Mouse (Mus musculus): ENCODE results near the gene Ddx56. TPM values are rescaled to one million over a fixed set of nuclear protein-coding genes. Genes with fewer than 3 reads are reported as not detected.

Ddx56 gene
- polyA plus RNA-seq, 1 experiment from 2014 or later, result 96.3 TPM

GRCm38 (mm10) chr11:6294632-6295031 is 27.1 kb upstream of the Ddx56 start:
- H3K4me1 ChIP-seq (ENCODE audit: control insufficient read depth, insufficient read depth, low read length), result peaks cover 5% of the 10 kb centered on the region; the same call in 1 of the 2 replicates
- H3K27ac ChIP-seq (ENCODE audit: low read length), result no peak overlapping the region
- H3K27me3 ChIP-seq (ENCODE audit: control insufficient read depth, insufficient read depth, low read length), result no peaks in the 10 kb centered on the region
- no peak overlapping the region for H3K4me3 ChIP-seq (ENCODE audit: low read depth, low read length)
- H3K36me3 ChIP-seq (ENCODE audit: control insufficient read depth, insufficient read depth, low read length), result peaks cover 22% of the 10 kb centered on the region
- H3K4me2 ChIP-seq (replicated peaks; ENCODE audit: low read depth, low read length), result no peak overlapping the region
- 86% methylated on average over 4 of the region's 4 CpGs for WGBS
- no peaks in the 10 kb centered on the region for H3K9me3 ChIP-seq (ENCODE audit: control insufficient read depth, low read depth, low read length)
- no peak overlapping the region for H3K9ac ChIP-seq (replicated peaks; ENCODE audit: low read depth, low read length)
- ATAC-seq (ENCODE audit: insufficient number of reproducible peaks, insufficient read depth, low FRiP score, low read depth), result no peak

- H3K4me2 ChIP-seq (replicated peaks; ENCODE audit: low read depth, low read length), result no peak overlapping the region
- no peak for ATAC-seq (ENCODE audit: insufficient number of reproducible peaks, insufficient read depth, low FRiP score, low read depth)
- no peak overlapping the region for H3K4me3 ChIP-seq (ENCODE audit: low read depth, low read length)
- no peaks in the 10 kb centered on the region for H3K27me3 ChIP-seq (ENCODE audit: control insufficient read depth, insufficient read depth, low read length)
- no peak overlapping the region for H3K27ac ChIP-seq (ENCODE audit: low read length)
- H3K9me3 ChIP-seq (ENCODE audit: control insufficient read depth, low read depth, low read length), result no peaks in the 10 kb centered on the region
- H3K36me3 ChIP-seq (ENCODE audit: control insufficient read depth, insufficient read depth, low read length), result peaks cover 15% of the 10 kb centered on the region
- H3K4me1 ChIP-seq (ENCODE audit: control insufficient read depth, insufficient read depth, low read length), result peaks cover 5% of the 10 kb centered on the region; the same call in 1 of the 2 replicates
- 94% methylated on average over 2 of the region's 2 CpGs for WGBS
- H3K9ac ChIP-seq (replicated peaks; ENCODE audit: low read depth, low read length), result no peak overlapping the region
Observed at GRCm38 (mm10) chr11:6293601-6294000, 26.0 kb upstream of the Ddx56 start.

GRCm38 (mm10) chr11:6292988-6293349 is 25.4 kb upstream of the Ddx56 start:
- no peaks in the 10 kb centered on the region for H3K27me3 ChIP-seq (ENCODE audit: control insufficient read depth, insufficient read depth, low read length)
- H3K36me3 ChIP-seq (ENCODE audit: control insufficient read depth, insufficient read depth, low read length), result peaks cover 9% of the 10 kb centered on the region
- WGBS, result 88% methylated on average over 4 of the region's 4 CpGs
- no peaks in the 10 kb centered on the region for H3K9me3 ChIP-seq (ENCODE audit: control insufficient read depth, low read depth, low read length)
- peaks cover 5% of the 10 kb centered on the region; the same call in 1 of the 2 replicates for H3K4me1 ChIP-seq (ENCODE audit: control insufficient read depth, insufficient read depth, low read length)
- H3K27ac ChIP-seq (ENCODE audit: low read length), result no peak overlapping the region
- peak overlapping the region; percentile 61 for H3K4me2 ChIP-seq (replicated peaks; ENCODE audit: low read depth, low read length)
- H3K4me3 ChIP-seq (ENCODE audit: low read depth, low read length), result peak overlapping the region; percentile 53
- H3K9ac ChIP-seq (replicated peaks; ENCODE audit: low read depth, low read length), result 0 out of 2 replicates have a peak overlapping the region, but pooled peaks have one; percentile 25
- ATAC-seq (ENCODE audit: insufficient number of reproducible peaks, insufficient read depth, low FRiP score, low read depth), result no peak

- Histone ChIP-seq H3K9me3 (ENCODE audit: control insufficient read depth, low read depth, low read length) (no peaks in the 10 kb centered on the region), H3K4me1 (ENCODE audit: control insufficient read depth, insufficient read depth, low read length) (peaks cover 5% of the 10 kb centered on the region; the same call in 1 of the 2 replicates), H3K27ac (ENCODE audit: low read length) (peak overlapping the region; percentile 67), H3K36me3 (ENCODE audit: control insufficient read depth, insufficient read depth, low read length) (peaks cover 4% of the 10 kb centered on the region; the same call in 1 of the 2 replicates), H3K27me3 (ENCODE audit: control insufficient read depth, insufficient read depth, low read length) (no peaks in the 10 kb centered on the region), H3K4me2 (replicated peaks; ENCODE audit: low read depth, low read length) (peak overlapping the region; percentile 61), H3K9ac (replicated peaks; ENCODE audit: low read depth, low read length) (peak overlapping the region; percentile 25), H3K4me3 (ENCODE audit: low read depth, low read length) (peak overlapping the region; percentile 53)
- peak; percentile 70 for ATAC-seq (ENCODE audit: insufficient number of reproducible peaks, insufficient read depth, low FRiP score, low read depth)
- WGBS, result 13% methylated on average over 33 of the region's 33 CpGs
Observed at GRCm38 (mm10) chr11:6292116-6292987, 24.8 kb upstream of the Ddx56 start.

GRCm38 (mm10) chr11:6291401-6292115 is 24.0 kb upstream of the Ddx56 start, which contains the start of gene Ogdh:
Gene Ogdh, plus strand, starts transcription at chr11:6291633.
- Histone ChIP-seq H3K4me3 (ENCODE audit: low read depth, low read length) (peak within 1 kb of the TSS; percentile 53), H3K9ac (replicated peaks; ENCODE audit: low read depth, low read length) (peak within 1 kb of the TSS; percentile 25), H3K4me1 (ENCODE audit: control insufficient read depth, insufficient read depth, low read length) (peaks cover 5% of the 10 kb centered on the region; the same call in 1 of the 2 replicates), H3K36me3 (ENCODE audit: control insufficient read depth, insufficient read depth, low read length) (no peaks in the 10 kb centered on the region), H3K9me3 (ENCODE audit: control insufficient read depth, low read depth, low read length) (no peaks in the 10 kb centered on the region), H3K27me3 (ENCODE audit: control insufficient read depth, insufficient read depth, low read length) (no peaks in the 10 kb centered on the region), H3K27ac (ENCODE audit: low read length) (peak within 1 kb of the TSS; percentile 67), H3K4me2 (replicated peaks; ENCODE audit: low read depth, low read length) (peak within 1 kb of the TSS; percentile 61)
- ATAC-seq (ENCODE audit: insufficient number of reproducible peaks, insufficient read depth, low FRiP score, low read depth), result peak; percentile 97
- under 1% methylated on average over 77 of the region's 77 CpGs for WGBS

- ATAC-seq (ENCODE audit: insufficient number of reproducible peaks, insufficient read depth, low FRiP score, low read depth), result no peak
- Histone ChIP-seq H3K4me3 (ENCODE audit: low read depth, low read length) (peak overlapping the region; percentile 53), H3K4me2 (replicated peaks; ENCODE audit: low read depth, low read length) (peak overlapping the region; percentile 59), H3K4me1 (ENCODE audit: control insufficient read depth, insufficient read depth, low read length) (peaks cover 5% of the 10 kb centered on the region; the same call in 1 of the 2 replicates), H3K27ac (ENCODE audit: low read length) (no peak overlapping the region), H3K9ac (replicated peaks; ENCODE audit: low read depth, low read length) (peak overlapping the region; percentile 25), H3K27me3 (ENCODE audit: control insufficient read depth, insufficient read depth, low read length) (no peaks in the 10 kb centered on the region), H3K9me3 (ENCODE audit: control insufficient read depth, low read depth, low read length) (no peaks in the 10 kb centered on the region), H3K36me3 (ENCODE audit: control insufficient read depth, insufficient read depth, low read length) (no peaks in the 10 kb centered on the region)
- 35% methylated on average over 3 of the region's 3 CpGs for WGBS
Observed at GRCm38 (mm10) chr11:6290883-6291282, 23.3 kb upstream of the Ddx56 start.

- H3K9me3 ChIP-seq (ENCODE audit: control insufficient read depth, low read depth, low read length), result no peaks in the 10 kb centered on the region
- H3K27ac ChIP-seq (ENCODE audit: low read length), result no peak overlapping the region
- no peak overlapping the region for H3K9ac ChIP-seq (replicated peaks; ENCODE audit: low read depth, low read length)
- H3K4me3 ChIP-seq (ENCODE audit: low read depth, low read length), result no peak overlapping the region
- no peak for ATAC-seq (ENCODE audit: insufficient number of reproducible peaks, insufficient read depth, low FRiP score, low read depth)
- H3K36me3 ChIP-seq (ENCODE audit: control insufficient read depth, insufficient read depth, low read length), result no peaks in the 10 kb centered on the region
- no peak overlapping the region for H3K4me2 ChIP-seq (replicated peaks; ENCODE audit: low read depth, low read length)
- WGBS, result 92% methylated on average over 3 of the region's 3 CpGs
- peaks cover 5% of the 10 kb centered on the region; the same call in 1 of the 2 replicates for H3K4me1 ChIP-seq (ENCODE audit: control insufficient read depth, insufficient read depth, low read length)
- H3K27me3 ChIP-seq (ENCODE audit: control insufficient read depth, insufficient read depth, low read length), result no peaks in the 10 kb centered on the region
Observed at GRCm38 (mm10) chr11:6290138-6290537, 22.6 kb upstream of the Ddx56 start.

GRCm38 (mm10) chr11:6282940-6283339 is 15.4 kb upstream of the Ddx56 start:
- no peaks in the 10 kb centered on the region for H3K27me3 ChIP-seq (ENCODE audit: control insufficient read depth, insufficient read depth, low read length)
- ATAC-seq (ENCODE audit: insufficient number of reproducible peaks, insufficient read depth, low FRiP score, low read depth), result no peak
- no peak overlapping the region for H3K9ac ChIP-seq (replicated peaks; ENCODE audit: low read depth, low read length)
- no peak overlapping the region for H3K4me3 ChIP-seq (ENCODE audit: low read depth, low read length)
- no peaks in the 10 kb centered on the region for H3K9me3 ChIP-seq (ENCODE audit: control insufficient read depth, low read depth, low read length)
- H3K27ac ChIP-seq (ENCODE audit: low read length), result no peak overlapping the region
- 73% methylated on average over 3 of the region's 3 CpGs for WGBS
- H3K4me2 ChIP-seq (replicated peaks; ENCODE audit: low read depth, low read length), result no peak overlapping the region
- no peaks in the 10 kb centered on the region for H3K36me3 ChIP-seq (ENCODE audit: control insufficient read depth, insufficient read depth, low read length)
- H3K4me1 ChIP-seq (ENCODE audit: control insufficient read depth, insufficient read depth, low read length), result no peaks in the 10 kb centered on the region
